Mouse (Mus musculus): Measurements from ENCODE around the gene Olfr119. TPM values are rescaled to one million over a fixed set of nuclear protein-coding genes. Genes with fewer than 3 reads are reported as not detected.
"Not testable (repeated sequence)": the region's sequence is repeated elsewhere in the genome, so short reads cannot be mapped to it uniquely, and the experiment has no call there.

The Olfr119 gene
- total RNA-seq (2021) = not detected

GRCm38 (mm10) chr17:37696264-37696663, at the start of gene Olfr119:
Olfr119 (plus strand) TSS chr17:37696564.
- DNase-seq (ENCODE audit: extremely low spot score in 1 of 2, low spot score in 1 of 2) = not testable (repeated sequence)

- no peak for DNase-seq (ENCODE audit: extremely low spot score in 1 of 2, low spot score in 1 of 2)
Measured at GRCm38 (mm10) chr17:37663682-37664081, 32.7 kb upstream of the Olfr119 start, which contains the start of gene Olfr117. Olfr117 (minus strand) TSS chr17:37663782.

GRCm38 (mm10) chr17:37666688-37667087, 29.7 kb upstream of the Olfr119 start, which contains the start of gene Olfr118:
Olfr118 (plus strand) TSS chr17:37666988.
- no peak for DNase-seq (ENCODE audit: extremely low spot score in 1 of 2, low spot score in 1 of 2)

GRCm38 (mm10) chr17:37721508-37721907, 25.1 kb downstream of the Olfr119 start, which contains the start of gene Olfr120:
Olfr120 (plus strand) TSS chr17:37721808.
- DNase-seq (ENCODE audit: extremely low spot score in 1 of 2, low spot score in 1 of 2) = no peak

GRCm38 (mm10) chr17:37738070-37738469, 41.7 kb downstream of the Olfr119 start:
- DNase-seq (ENCODE audit: extremely low spot score in 1 of 2, low spot score in 1 of 2) = no peak

Other genes with a start within 250 kb of the Olfr119 start
- not detected for gene Olfr109, start 237.6 kb upstream of the Olfr119 start, total RNA-seq (2021)
- gene H2-M2, start 213.0 kb upstream of the Olfr119 start, total RNA-seq (2021) = not detected
- gene Olfr110, start 204.1 kb upstream of the Olfr119 start, total RNA-seq (2021) = not detected
- not detected for gene Olfr111, start 188.5 kb upstream of the Olfr119 start, total RNA-seq (2021)
- not detected for gene Olfr112, start 127.1 kb upstream of the Olfr119 start, total RNA-seq (2021)
- not detected for gene Olfr113, start 118.9 kb upstream of the Olfr119 start, total RNA-seq (2021)
- gene Olfr114, start 103.8 kb upstream of the Olfr119 start, total RNA-seq (2021) = not detected
- gene Olfr115, start 69.5 kb upstream of the Olfr119 start, total RNA-seq (2021) = not detected
- gene Olfr116, start 69.4 kb upstream of the Olfr119 start, total RNA-seq (2021) = not detected
- not detected for gene Olfr117, start 32.8 kb upstream of the Olfr119 start, total RNA-seq (2021)
- not detected for gene Olfr118, start 29.6 kb upstream of the Olfr119 start, total RNA-seq (2021)
- not detected for gene Olfr120, start 25.2 kb downstream of the Olfr119 start, total RNA-seq (2021)
- not detected for gene Olfr121, start 52.3 kb downstream of the Olfr119 start, total RNA-seq (2021)
- not detected for gene Olfr122, start 72.0 kb downstream of the Olfr119 start, total RNA-seq (2021)
- not detected for gene Olfr123, start 97.0 kb downstream of the Olfr119 start, total RNA-seq (2021)
- gene Olfr124, start 103.3 kb downstream of the Olfr119 start, total RNA-seq (2021) = not detected
- not detected for gene Olfr125, start 136.4 kb downstream of the Olfr119 start, total RNA-seq (2021)
- not detected for gene Olfr126, start 150.9 kb downstream of the Olfr119 start, total RNA-seq (2021)
- not detected for gene Olfr127, start 203.9 kb downstream of the Olfr119 start, total RNA-seq (2021)
- gene Olfr128, start 224.0 kb downstream of the Olfr119 start, total RNA-seq (2021) = not detected

Measured in layer of hippocampus, postnatal 25 days (tissue).